Mouse (Mus musculus) kidney, embryonic 14.5 days (tissue): Measurements from ENCODE around the gene Stk16. TPM values are rescaled to one million over a fixed set of nuclear protein-coding genes. Genes with fewer than 3 reads are reported as not detected.

ENCODE experiments used
- ATAC-seq: fragments of 200-750 bp; cut with Nextera tagmentation; 2 replicates; pipeline ENCODE4 v1.8.0; 2017; ENCODE audit warnings: moderate number of reproducible peaks, mild to moderate bottlenecking, moderate TSS enrichment, moderate library complexity; ENCODE audit not compliant: low FRiP score, low TSS enrichment
- H3K27ac ChIP-seq: fragments of 300-500 bp; sonication (generic); 2 replicates; pipeline ENCODE4 v1.5.1; 2014; ENCODE audit warnings: low read depth, mild to moderate bottlenecking, low read length, moderate library complexity, mixed read lengths
- H3K27me3 ChIP-seq: fragments of 300-500 bp; sonication (generic); 2 replicates; pipeline ENCODE4 v1.6.1; 2014; ENCODE audit warnings: mild to moderate bottlenecking, low read length; ENCODE audit not compliant: control insufficient read depth, insufficient read depth
- H3K36me3 ChIP-seq: fragments of 300-500 bp; sonication (generic); 2 replicates; pipeline ENCODE4 v1.6.1; 2014; ENCODE audit warnings: low read length, mixed read lengths; ENCODE audit not compliant: control insufficient read depth, insufficient read depth
- H3K4me1 ChIP-seq: fragments of 300-500 bp; sonication (generic); 2 replicates; pipeline ENCODE4 v1.6.1; 2014; ENCODE audit warnings: low read length, mixed read lengths; ENCODE audit not compliant: control insufficient read depth, insufficient read depth
- H3K4me2 ChIP-seq: fragments of 300-500 bp; sonication (generic); replicated peaks from 2 replicates; pipeline ENCODE4 v1.6.1; 2014; ENCODE audit warnings: low read depth, mild to moderate bottlenecking, low read length
- H3K4me3 ChIP-seq: fragments of 300-500 bp; sonication (generic); 2 replicates; pipeline ENCODE4 v1.5.1; 2014; ENCODE audit warnings: mild to moderate bottlenecking, low read length
- H3K9ac ChIP-seq: fragments of 300-500 bp; sonication (generic); 2 replicates; pipeline ENCODE4 v1.6.1; 2014; ENCODE audit warnings: low read depth, mild to moderate bottlenecking, low read length, moderate library complexity
- H3K9me3 ChIP-seq: fragments of 300-500 bp; sonication (generic); 2 replicates; pipeline ENCODE4 v1.6.1; 2016; ENCODE audit warnings: low read length; ENCODE audit not compliant: control insufficient read depth
- WGBS: fragments of 180-500 bp; shearing (Covaris S2); extraction: QIAGEN DNeasy Blood & Tissue Kit; methylation state at CpG from one replicate; pipeline ENCODE4 v1.1.7; 2014; 5-methylcytosine and 5-hydroxymethylcytosine counted together
- polyA plus RNA-seq: library from polyadenylated mRNA; unstranded; fragments of >200 nt; fragmentation: Nextera tagmentation; extraction: Ambion mirVana; gene quantifications from 2 replicates; pipeline ENCODE4 v1.2.1, GENCODE M21; 2014

Gene Stk16
- polyA plus RNA-seq, 1 experiment from 2014 or later, result 129 TPM

DNA sequence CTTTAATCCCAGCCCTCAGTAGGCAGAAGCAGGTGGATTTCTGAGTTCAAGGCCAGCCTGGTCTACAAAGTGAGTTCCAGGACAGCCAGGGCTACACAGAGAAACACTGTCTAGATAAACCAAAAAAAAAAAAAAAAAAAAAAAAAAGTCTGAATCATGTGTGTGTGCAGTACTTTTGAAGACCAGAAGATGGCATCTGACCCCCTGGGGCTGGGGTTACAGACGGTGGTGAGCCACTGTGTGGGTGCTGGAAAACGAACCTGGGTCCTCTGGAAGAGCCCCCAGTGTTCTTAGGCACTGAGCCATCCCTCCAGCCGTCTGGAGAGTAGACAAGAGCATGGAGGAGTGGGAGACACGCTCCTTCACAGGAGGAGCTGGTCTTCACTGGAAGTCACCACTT, 28.5 kb upstream of the Stk16 start:
- H3K36me3 ChIP-seq, result peaks cover 48% of the 10 kb centered on the region
- no peak overlapping the region for H3K27ac ChIP-seq
- WGBS, result 80% methylated on average over 4 of the region's 4 CpGs
- H3K9ac ChIP-seq, result no peak overlapping the region
- no peak overlapping the region for H3K4me3 ChIP-seq
- no peaks in the 10 kb centered on the region for H3K27me3 ChIP-seq
- H3K9me3 ChIP-seq, result no peaks in the 10 kb centered on the region
- no peak overlapping the region for H3K4me2 ChIP-seq
- H3K4me1 ChIP-seq, result peaks cover 18% of the 10 kb centered on the region
- ATAC-seq, result no peak

DNA sequence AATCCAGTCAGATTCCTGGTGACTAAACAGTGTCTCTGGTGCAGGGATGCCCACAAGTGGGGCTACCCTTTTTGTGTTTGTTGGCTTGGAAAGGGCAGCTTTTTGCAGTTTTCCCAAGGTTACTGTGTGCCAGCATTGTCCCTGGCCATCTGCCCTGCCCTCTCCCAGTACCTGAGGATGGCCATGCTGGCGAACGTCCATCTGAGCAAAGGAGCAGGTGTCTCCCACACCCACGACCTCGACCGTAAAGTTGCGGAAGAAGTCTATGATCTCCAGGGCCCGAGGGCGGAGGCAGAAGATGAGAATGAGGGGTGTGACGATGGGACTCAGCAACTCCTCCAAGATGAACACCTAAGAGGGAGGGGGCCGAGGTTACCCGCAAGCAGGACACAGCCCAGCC, 25.1 kb upstream of the Stk16 start:
- Histone ChIP-seq H3K4me2 (no peak overlapping the region), H3K36me3 (peaks cover 56% of the 10 kb centered on the region), H3K9me3 (no peaks in the 10 kb centered on the region), H3K27ac (no peak overlapping the region), H3K4me3 (no peak overlapping the region), H3K4me1 (0 out of 2 replicates have a peak, but pooled peaks cover 3% of the 10 kb centered on the region), H3K27me3 (no peaks in the 10 kb centered on the region), H3K9ac (no peak overlapping the region)
- WGBS, result 88% methylated on average over 11 of the region's 11 CpGs
- no peak for ATAC-seq

- no peak overlapping the region for H3K9ac ChIP-seq
- no peak overlapping the region for H3K4me3 ChIP-seq
- no peaks in the 10 kb centered on the region for H3K9me3 ChIP-seq
- H3K36me3 ChIP-seq, result peaks cover 52% of the 10 kb centered on the region
- no peaks in the 10 kb centered on the region for H3K4me1 ChIP-seq
- no peak overlapping the region for H3K4me2 ChIP-seq
- ATAC-seq, result no peak
- no peaks in the 10 kb centered on the region for H3K27me3 ChIP-seq
- no peak overlapping the region for H3K27ac ChIP-seq
Observed at GRCm38 (mm10) chr1:75187126-75187525, 23.5 kb upstream of the Stk16 start.

- Histone ChIP-seq H3K27me3 (no peaks in the 10 kb centered on the region), H3K9ac (no peak overlapping the region), H3K4me3 (no peak overlapping the region), H3K36me3 (peaks cover 44% of the 10 kb centered on the region), H3K4me1 (peaks cover 2% of the 10 kb centered on the region), H3K27ac (no peak overlapping the region), H3K9me3 (no peaks in the 10 kb centered on the region), H3K4me2 (no peak overlapping the region)
- no peak for ATAC-seq
- 89% methylated on average over 2 of the region's 2 CpGs for WGBS
Observed at GRCm38 (mm10) chr1:75187914-75188483, 22.6 kb upstream of the Stk16 start.

GRCm38 (mm10) chr1:75190577-75190976, 20.1 kb upstream of the Stk16 start:
- Histone ChIP-seq H3K9me3 (no peaks in the 10 kb centered on the region), H3K4me3 (peak overlapping the region; percentile 88; the same call in 1 of the 2 replicates), H3K4me1 (peaks cover 9% of the 10 kb centered on the region), H3K27me3 (no peaks in the 10 kb centered on the region), H3K36me3 (peaks cover 25% of the 10 kb centered on the region), H3K4me2 (no peak overlapping the region; the same call in 1 of the 2 replicates), H3K9ac (peak overlapping the region; percentile 78; the same call in 1 of the 2 replicates), H3K27ac (no peak overlapping the region)
- WGBS, result 58% methylated on average over 2 of the region's 2 CpGs
- ATAC-seq, result no peak

DNA sequence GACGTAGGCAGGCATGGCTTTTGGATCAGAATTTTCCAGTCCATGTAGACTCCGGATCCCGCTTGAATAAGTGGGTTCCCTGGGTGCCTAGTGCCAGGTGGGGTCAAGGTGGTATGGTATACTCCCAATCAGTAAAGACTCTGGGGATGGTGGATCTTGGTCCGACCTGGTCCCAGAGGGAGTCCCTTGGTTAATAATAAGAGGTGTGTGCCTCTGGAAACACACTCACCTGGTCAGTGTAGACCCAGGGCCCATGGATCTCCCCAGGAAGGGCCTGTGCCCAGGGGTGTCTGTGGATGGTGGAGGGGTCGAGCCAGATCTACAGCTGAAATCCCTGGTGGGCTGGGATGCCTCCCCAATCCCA, 19.4 kb upstream of the Stk16 start:
- H3K4me3 ChIP-seq, result peak overlapping the region; percentile 88
- H3K9ac ChIP-seq, result peak overlapping the region; percentile 78
- H3K27me3 ChIP-seq, result no peaks in the 10 kb centered on the region
- H3K4me2 ChIP-seq, result peak overlapping the region; percentile 82
- peaks cover 25% of the 10 kb centered on the region for H3K36me3 ChIP-seq
- no peaks in the 10 kb centered on the region for H3K9me3 ChIP-seq
- peak overlapping the region; percentile 39; the same call in 1 of the 2 replicates for H3K27ac ChIP-seq
- WGBS, result 53% methylated on average over 5 of the region's 5 CpGs
- no peak for ATAC-seq
- peaks cover 9% of the 10 kb centered on the region for H3K4me1 ChIP-seq

GRCm38 (mm10) chr1:75191622-75192402, 18.8 kb upstream of the Stk16 start, which contains the start of the genes Ankzf1 and Atg9a:
Ankzf1 (plus strand) TSS chr1:75192151.
Atg9a (minus strand) TSS chr1:75192196.
- H3K9ac ChIP-seq, result peak within 1 kb of the TSS; percentile 78
- under 1% methylated on average over 56 of the region's 56 CpGs for WGBS
- peaks cover 23% of the 10 kb centered on the region; the same call in 1 of the 2 replicates for H3K36me3 ChIP-seq
- no peaks in the 10 kb centered on the region for H3K27me3 ChIP-seq
- H3K4me2 ChIP-seq, result peak within 1 kb of the TSS; percentile 93
- H3K9me3 ChIP-seq, result no peaks in the 10 kb centered on the region
- H3K4me1 ChIP-seq, result peaks cover 9% of the 10 kb centered on the region
- H3K4me3 ChIP-seq, result peak within 1 kb of the TSS; percentile 88
- ATAC-seq, result peak; percentile 100
- H3K27ac ChIP-seq, result peak within 1 kb of the TSS; percentile 94

DNA sequence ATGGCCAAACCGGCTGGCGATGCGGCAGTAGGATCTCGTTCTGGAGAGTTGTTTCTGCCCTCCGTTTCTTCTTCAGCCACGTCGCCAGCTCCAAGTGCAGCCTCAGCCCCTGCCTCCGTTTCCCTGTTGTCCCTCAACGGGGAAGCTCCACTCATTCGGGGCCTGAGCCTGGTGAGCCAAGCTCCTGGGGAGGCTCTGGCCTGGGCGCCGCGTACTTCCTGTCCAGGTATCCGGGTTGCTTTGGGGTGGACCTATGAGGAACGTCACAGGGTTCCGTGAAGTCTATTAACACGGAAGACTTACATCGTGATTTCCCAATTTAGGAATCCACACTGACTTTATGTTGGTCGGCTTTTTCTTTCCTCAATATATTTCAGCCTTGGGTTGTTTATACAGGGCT, 18.2 kb upstream of the Stk16 start:
- Histone ChIP-seq H3K27ac (peak overlapping the region; percentile 94), H3K36me3 (peaks cover 24% of the 10 kb centered on the region; the same call in 1 of the 2 replicates), H3K9me3 (no peaks in the 10 kb centered on the region), H3K4me2 (peak overlapping the region; percentile 93), H3K27me3 (no peaks in the 10 kb centered on the region), H3K4me3 (peak overlapping the region; percentile 88), H3K4me1 (peaks cover 9% of the 10 kb centered on the region), H3K9ac (peak overlapping the region; percentile 78)
- WGBS, result under 1% methylated on average over 19 of the region's 19 CpGs
- ATAC-seq, result peak; percentile 21; the same call in 1 of the 2 replicates

DNA sequence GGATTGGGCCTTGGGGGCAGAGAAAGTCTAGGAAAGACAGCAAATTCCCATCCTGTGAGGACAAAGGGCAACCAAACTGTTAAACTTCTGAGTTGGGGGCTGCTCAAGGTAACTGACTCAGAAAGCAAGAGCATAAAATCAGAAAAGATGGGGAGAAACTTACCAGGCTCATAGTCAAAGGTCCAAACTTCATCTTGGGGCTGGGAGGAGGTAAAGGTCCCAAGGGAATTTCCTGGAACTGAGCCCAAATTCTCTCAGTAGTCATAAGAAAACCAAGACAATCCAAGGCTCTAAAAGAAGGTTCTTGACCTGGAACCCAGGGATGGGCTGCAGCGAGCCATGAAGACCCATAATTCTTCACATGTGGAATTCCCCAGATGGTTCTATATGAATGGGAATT, 9.4 kb upstream of the Stk16 start:
- Histone ChIP-seq H3K9me3 (no peaks in the 10 kb centered on the region), H3K27ac (no peak overlapping the region), H3K4me1 (no peaks in the 10 kb centered on the region), H3K27me3 (no peaks in the 10 kb centered on the region), H3K4me2 (no peak overlapping the region), H3K36me3 (peaks cover 35% of the 10 kb centered on the region), H3K9ac (no peak overlapping the region), H3K4me3 (no peak overlapping the region)
- 100% methylated on average over 1 of the region's 1 CpGs for WGBS
- no peak for ATAC-seq
